Mouse (Mus musculus): Measurements from ENCODE around the gene Hic1.

DNA sequence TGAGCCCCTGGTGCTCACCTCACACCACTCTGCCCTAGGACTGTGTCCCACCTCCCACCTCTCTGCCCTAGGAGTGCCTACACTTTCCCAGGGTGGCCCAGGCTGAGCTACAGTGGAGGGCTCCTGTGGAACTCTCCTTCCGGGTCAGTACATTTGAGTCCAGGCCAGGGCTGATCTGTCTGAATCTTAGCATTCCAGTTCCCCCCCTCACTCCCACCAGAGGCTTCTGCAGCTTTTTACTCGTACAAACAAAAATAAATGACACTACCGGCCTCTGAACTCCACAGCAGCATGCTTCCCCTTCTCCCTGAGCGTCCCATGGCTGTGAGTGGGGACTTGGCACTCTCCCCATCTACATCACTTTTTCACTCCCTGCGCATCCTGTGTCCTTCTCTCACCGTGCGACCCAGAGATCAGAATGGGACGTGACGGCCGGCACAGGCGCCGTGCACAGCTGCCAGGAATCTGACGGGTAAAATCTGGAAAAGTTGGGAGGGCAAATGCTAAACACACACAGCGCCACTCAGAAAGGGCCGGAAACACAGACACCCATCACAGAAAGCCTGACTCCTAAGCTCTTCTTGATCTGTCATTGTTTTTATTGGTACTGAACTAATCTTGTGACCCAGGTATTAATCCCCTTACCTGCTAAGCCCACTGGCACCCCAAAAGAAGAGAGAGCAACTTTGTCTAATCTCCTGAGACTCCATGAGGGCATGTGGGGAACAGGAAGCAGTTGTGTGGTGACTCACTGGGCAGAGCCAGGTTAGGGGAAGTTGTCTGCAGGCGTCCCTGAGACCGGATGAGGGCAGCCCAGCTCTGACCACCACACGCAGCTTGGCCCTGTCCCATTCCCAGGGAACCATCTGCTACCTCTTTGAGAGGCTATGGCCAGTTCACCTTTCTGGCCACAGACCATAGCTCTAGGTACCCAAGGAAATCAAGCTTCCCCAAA lies 16.4 kb downstream of the Hic1 start:
- TF ChIP-seq CTCF (IDR thresholded peaks at IDR 0.05; ENCODE audit: borderline replicate concordance, insufficient read depth, low read length) = no peak
- no peak for TF ChIP-seq POLR2A (IDR thresholded peaks at IDR 0.05; ENCODE audit: low read depth, low read length)
